Mouse (Mus musculus) forebrain, postnatal 0 days (tissue): ENCODE data around the gene Hip1. TPM values are rescaled to one million over a fixed set of nuclear protein-coding genes. Genes with fewer than 3 reads are reported as not detected.

Experiments
- ATAC-seq: fragments of 200-750 bp; cut with Nextera tagmentation; 2 replicates; pipeline ENCODE4 v1.8.0; 2017; ENCODE audit warnings: mild to moderate bottlenecking, moderate library complexity
- DNase-seq: peaks from one replicate; pipeline ENCODE4 v3.0.0-alpha.2; 2015
- H3K27ac ChIP-seq: fragments of 300-500 bp; sonication (generic); 2 replicates; pipeline ENCODE4 v1.5.1; 2014; ENCODE audit warnings: low read depth, mild to moderate bottlenecking, antibody characterized with exemption, low read length, moderate library complexity, mixed read lengths
- H3K27me3 ChIP-seq: fragments of 300-500 bp; sonication (generic); 2 replicates; pipeline ENCODE4 v1.6.1; 2014; ENCODE audit warnings: mild to moderate bottlenecking, low read length, mixed read lengths; ENCODE audit not compliant: insufficient read depth
- H3K36me3 ChIP-seq: fragments of 300-500 bp; sonication (generic); 2 replicates; pipeline ENCODE4 v1.6.1; 2014; ENCODE audit warnings: mild to moderate bottlenecking, moderate library complexity; ENCODE audit not compliant: insufficient read depth
- H3K4me1 ChIP-seq: fragments of 300-500 bp; sonication (generic); 2 replicates; pipeline ENCODE4 v1.6.1; 2014; ENCODE audit warnings: antibody characterized with exemption; ENCODE audit not compliant: insufficient read depth
- H3K4me2 ChIP-seq: fragments of 300-500 bp; sonication (generic); 2 replicates; pipeline ENCODE4 v1.6.1; 2014; ENCODE audit warnings: low read depth, mild to moderate bottlenecking, moderate library complexity
- H3K4me3 ChIP-seq: fragments of 300-500 bp; sonication (generic); 2 replicates; pipeline ENCODE4 v1.5.1; 2014; ENCODE audit warnings: low read depth, low read length, mixed read lengths
- H3K9ac ChIP-seq: fragments of 300-500 bp; sonication (generic); 2 replicates; pipeline ENCODE4 v1.6.1; 2014; ENCODE audit warnings: mild to moderate bottlenecking
- H3K9me3 ChIP-seq: fragments of 300-500 bp; sonication (generic); 2 replicates; pipeline ENCODE4 v1.6.1; 2016; ENCODE audit warnings: low read length
- CTCF ChIP-seq: sonication (generic); IDR thresholded peaks from 2 replicates; pipeline ENCODE4 v1.5.1; 2016; ENCODE audit warnings: antibody characterized with exemption, control low read depth, low read depth
- WGBS: fragments of 180-500 bp; shearing (Covaris S2); extraction: QIAGEN DNeasy Blood & Tissue Kit; methylation state at CpG from one replicate; pipeline ENCODE4 v1.1.7; 2014; 5-methylcytosine and 5-hydroxymethylcytosine counted together
- polyA plus RNA-seq: library from polyadenylated mRNA; unstranded; fragments of >200 nt; fragmentation: Nextera tagmentation; extraction: Ambion mirVana; gene quantifications from 2 replicates; pipeline ENCODE4 v1.2.1, GENCODE M21; 2015
- total RNA-seq: library from RNA; depleted of rRNA; stranded (reverse); fragments of >200 nt; gene quantifications from 2 replicates; pipeline ENCODE4 v1.2.3, GENCODE M21; 2014

Hip1 gene
- total and polyA plus RNA-seq, 2 experiments from 2014 or later, result 22.5 to 91.1 TPM

- no peak overlapping the region for H3K9ac ChIP-seq
- WGBS, result 81% methylated on average over 13 of the region's 13 CpGs
- ATAC-seq (no peak), DNase-seq (peak; percentile 36)
- no peak overlapping the region for H3K27ac ChIP-seq
- peak; percentile 74 for TF ChIP-seq CTCF
- H3K4me1 ChIP-seq, result peaks cover 7% of the 10 kb centered on the region
- H3K4me3 ChIP-seq, result no peak overlapping the region
- H3K9me3 ChIP-seq, result no peaks in the 10 kb centered on the region
- no peaks in the 10 kb centered on the region for H3K27me3 ChIP-seq
- no peaks in the 10 kb centered on the region for H3K36me3 ChIP-seq
- no peak overlapping the region for H3K4me2 ChIP-seq
Observed at GRCm38 (mm10) chr5:135494183-135494910, 50.6 kb downstream of the Hip1 start.

- ATAC-seq (no peak), DNase-seq (no peak)
- H3K27ac ChIP-seq, result no peak overlapping the region
- no peak for TF ChIP-seq CTCF
- WGBS, result 77% methylated on average over 3 of the region's 3 CpGs
- H3K4me1 ChIP-seq, result peaks cover 7% of the 10 kb centered on the region
- no peaks in the 10 kb centered on the region for H3K36me3 ChIP-seq
- H3K4me2 ChIP-seq, result no peak overlapping the region
- H3K9me3 ChIP-seq, result no peaks in the 10 kb centered on the region
- H3K27me3 ChIP-seq, result no peaks in the 10 kb centered on the region
- H3K9ac ChIP-seq, result no peak overlapping the region
- H3K4me3 ChIP-seq, result no peak overlapping the region
Observed at GRCm38 (mm10) chr5:135493095-135493494, 51.8 kb downstream of the Hip1 start.

GRCm38 (mm10) chr5:135492126-135492525 lies 52.8 kb downstream of the Hip1 start:
- H3K27ac ChIP-seq, result no peak overlapping the region
- no peak overlapping the region for H3K4me2 ChIP-seq
- WGBS, result 95% methylated on average over 2 of the region's 2 CpGs
- DNase-seq (no peak), ATAC-seq (no peak)
- H3K9ac ChIP-seq, result no peak overlapping the region
- H3K9me3 ChIP-seq, result no peaks in the 10 kb centered on the region
- TF ChIP-seq CTCF, result no peak
- H3K27me3 ChIP-seq, result no peaks in the 10 kb centered on the region
- no peak overlapping the region for H3K4me3 ChIP-seq
- peaks cover 11% of the 10 kb centered on the region for H3K4me1 ChIP-seq
- H3K36me3 ChIP-seq, result no peaks in the 10 kb centered on the region

GRCm38 (mm10) chr5:135489695-135490294 lies 55.1 kb downstream of the Hip1 start:
- ATAC-seq (peak; percentile 70), DNase-seq (peak; percentile 75)
- H3K4me2 ChIP-seq, result peak overlapping the region; percentile 95
- H3K9me3 ChIP-seq, result no peaks in the 10 kb centered on the region
- peaks cover 11% of the 10 kb centered on the region for H3K4me1 ChIP-seq
- H3K4me3 ChIP-seq, result peak overlapping the region; percentile 69
- H3K36me3 ChIP-seq, result no peaks in the 10 kb centered on the region
- peak overlapping the region; percentile 84 for H3K27ac ChIP-seq
- peak overlapping the region; percentile 75 for H3K9ac ChIP-seq
- H3K27me3 ChIP-seq, result no peaks in the 10 kb centered on the region
- 3% methylated on average over 14 of the region's 14 CpGs for WGBS
- TF ChIP-seq CTCF, result no peak

- Histone ChIP-seq H3K4me3 (peak overlapping the region; percentile 69), H3K9me3 (no peaks in the 10 kb centered on the region), H3K9ac (peak overlapping the region; percentile 75), H3K4me2 (peak overlapping the region; percentile 95), H3K36me3 (no peaks in the 10 kb centered on the region), H3K27ac (peak overlapping the region; percentile 84), H3K4me1 (peaks cover 11% of the 10 kb centered on the region), H3K27me3 (no peaks in the 10 kb centered on the region)
- TF ChIP-seq CTCF, result peak; percentile 61
- DNase-seq, result peak; percentile 88
- under 1% methylated on average over 37 of the region's 59 CpGs for WGBS
- ATAC-seq, result peak; percentile 82
Observed at GRCm38 (mm10) chr5:135488881-135489694, 55.8 kb downstream of the Hip1 start.

GRCm38 (mm10) chr5:135488222-135488880 lies 56.6 kb downstream of the Hip1 start:
- Histone ChIP-seq H3K4me3 (peak overlapping the region; percentile 69), H3K27ac (peak overlapping the region; percentile 84), H3K27me3 (no peaks in the 10 kb centered on the region), H3K36me3 (no peaks in the 10 kb centered on the region), H3K4me1 (peaks cover 11% of the 10 kb centered on the region), H3K9me3 (no peaks in the 10 kb centered on the region), H3K4me2 (peak overlapping the region; percentile 95), H3K9ac (peak overlapping the region; percentile 75)
- DNase-seq (peak; percentile 42), ATAC-seq (no peak)
- no peak for TF ChIP-seq CTCF
- WGBS, result 1% methylated on average over 18 of the region's 19 CpGs
